Mouse (Mus musculus): Measurements from ENCODE around the gene Ints6. TPM values are rescaled to one million over a fixed set of nuclear protein-coding genes. Genes with fewer than 3 reads are reported as not detected.

The Ints6 gene
- 10 to 100 TPM; 36.7 to 45.7 TPM for total RNA-seq (2021)
- long read RNA-seq, full-length matches to known transcripts, result 1 of 47 reads
- long read RNA-seq, partial matches to known transcripts, result 28 of 47 reads
- long read RNA-seq, other reads (novel, unspliced or antisense), result 18 of 47 reads

- DNase-seq (ENCODE audit: low spot score in 2 of 2), result peak; percentile 99 to 100
Measured at GRCm38 (mm10) chr14:62761036-62761881, at the start of gene Ints6. Gene Ints6, minus strand, starts transcription at chr14:62761169.

GRCm38 (mm10) chr14:62808661-62809523 is 47.9 kb upstream of the Ints6 start:
- no peak for DNase-seq (ENCODE audit: low spot score in 2 of 2)

- no peak for DNase-seq (ENCODE audit: low spot score in 2 of 2)
Measured at GRCm38 (mm10) chr14:62806921-62807320, 46.0 kb upstream of the Ints6 start.

- DNase-seq (ENCODE audit: low spot score in 2 of 2), result no peak
Measured at GRCm38 (mm10) chr14:62803204-62803603, 42.2 kb upstream of the Ints6 start.

- DNase-seq (ENCODE audit: low spot score in 2 of 2), result peak in 1 of 2 experiments; percentile 31
Measured at GRCm38 (mm10) chr14:62800791-62801190, 39.8 kb upstream of the Ints6 start.

- no peak for DNase-seq (ENCODE audit: low spot score in 2 of 2)
Measured at GRCm38 (mm10) chr14:62798608-62799101, 37.7 kb upstream of the Ints6 start.

GRCm38 (mm10) chr14:62795719-62796118 is 34.8 kb upstream of the Ints6 start:
- no peak for DNase-seq (ENCODE audit: low spot score in 2 of 2)

GRCm38 (mm10) chr14:62789282-62789681 is 28.3 kb upstream of the Ints6 start:
- no peak for DNase-seq (ENCODE audit: low spot score in 2 of 2)

- DNase-seq (ENCODE audit: low spot score in 2 of 2), result no peak
Measured at GRCm38 (mm10) chr14:62782981-62783380, 22.0 kb upstream of the Ints6 start.

- DNase-seq (ENCODE audit: low spot score in 2 of 2), result no peak
Measured at GRCm38 (mm10) chr14:62780520-62781316, 19.7 kb upstream of the Ints6 start.

GRCm38 (mm10) chr14:62778095-62778494 is 17.1 kb upstream of the Ints6 start:
- DNase-seq (ENCODE audit: low spot score in 2 of 2), result no peak

- no peak for DNase-seq (ENCODE audit: low spot score in 2 of 2)
Measured at GRCm38 (mm10) chr14:62775034-62775433, 14.1 kb upstream of the Ints6 start.

GRCm38 (mm10) chr14:62774246-62774645 is 13.3 kb upstream of the Ints6 start:
- DNase-seq (ENCODE audit: low spot score in 2 of 2), result no peak

GRCm38 (mm10) chr14:62773766-62774165 is 12.8 kb upstream of the Ints6 start:
- no peak for DNase-seq (ENCODE audit: low spot score in 2 of 2)

GRCm38 (mm10) chr14:62765398-62765797 is 4.4 kb upstream of the Ints6 start:
- no peak for DNase-seq (ENCODE audit: low spot score in 2 of 2)

GRCm38 (mm10) chr14:62764371-62764770 is 3.4 kb upstream of the Ints6 start:
- DNase-seq (ENCODE audit: low spot score in 2 of 2), result no peak

GRCm38 (mm10) chr14:62761943-62762342 is 974 bp upstream of the Ints6 start:
- DNase-seq (ENCODE audit: low spot score in 2 of 2), result peak; percentile 10 to 45

GRCm38 (mm10) chr14:62760321-62761035 is 491 bp downstream of the Ints6 start:
- DNase-seq (ENCODE audit: low spot score in 2 of 2), result peak; percentile 22 to 58

- peak; percentile 33 to 71 for DNase-seq (ENCODE audit: low spot score in 2 of 2)
Measured at GRCm38 (mm10) chr14:62759771-62760320, 1.1 kb downstream of the Ints6 start.

GRCm38 (mm10) chr14:62758714-62759113 is 2.3 kb downstream of the Ints6 start:
- DNase-seq (ENCODE audit: low spot score in 2 of 2), result no peak
